Mouse (Mus musculus) MEL (cell line): ENCODE measurements around the gene Rbp7. TPM values are rescaled to one million over a fixed set of nuclear protein-coding genes. Genes with fewer than 3 reads are reported as not detected.

Experiments
- DNase-seq: peaks from one replicate; pipeline ENCODE4 v3.0.0; 2011; ENCODE audit warnings: low read depth, low spot score
- H3K27ac ChIP-seq: 2 replicates; pipeline ENCODE4 v1.5.1; 2012; ENCODE audit warnings: low read depth, mild to moderate bottlenecking, control low read depth, low read length, moderate library complexity; ENCODE audit not compliant: control insufficient read depth
- H3K27me3 ChIP-seq, 2 experiments: fragments of 150-350 bp in 1 of 2; sonication (generic) in 1 of 2; 2 replicates each; pipeline ENCODE4 v1.6.1; 2012; ENCODE audit warnings: low read length in 2 of 2, mild to moderate bottlenecking in 2 of 2, improper control_type of control experiment in 1 of 2, moderate library complexity in 1 of 2; ENCODE audit not compliant: insufficient read depth in 2 of 2, control insufficient read depth in 1 of 2
- H3K36me3 ChIP-seq, 2 experiments: 2 replicates each; pipeline ENCODE4 v1.6.1; 2012 to 2014; ENCODE audit warnings: low read length in 2 of 2, improper control_type of control experiment in 1 of 2, inconsistent platforms in 1 of 2, mild to moderate bottlenecking in 1 of 2; ENCODE audit not compliant: insufficient read depth in 2 of 2, control insufficient read depth in 1 of 2
- H3K4me1 ChIP-seq, 2 experiments: fragments of 150-350 bp in 1 of 2; sonication (generic) in 1 of 2; 2 replicates each; pipeline ENCODE4 v1.6.1; 2012; ENCODE audit warnings: low read length in 2 of 2, improper control_type of control experiment in 1 of 2, mild to moderate bottlenecking in 1 of 2; ENCODE audit not compliant: insufficient read depth in 2 of 2, control insufficient read depth in 1 of 2
- H3K4me3 ChIP-seq, 2 experiments: fragments of 150-350 bp in 1 of 2; sonication (generic) in 1 of 2; 2 replicates each; pipeline ENCODE4 v1.5.1; 2012; ENCODE audit warnings: low read depth in 2 of 2, low read length in 2 of 2, mild to moderate bottlenecking in 2 of 2, moderate library complexity in 2 of 2, control low read depth in 1 of 2, improper control_type of control experiment in 1 of 2; ENCODE audit not compliant: control insufficient read depth in 1 of 2, insufficient read depth in 1 of 2
- H3K79me2 ChIP-seq: 2 replicates; pipeline ENCODE4 v1.6.1; 2012; ENCODE audit warnings: mild to moderate bottlenecking, low read length, moderate library complexity; ENCODE audit not compliant: control insufficient read depth, poor library complexity, insufficient read depth
- H3K9ac ChIP-seq: 2 replicates; pipeline ENCODE4 v1.6.1; 2012; ENCODE audit warnings: low read depth, mild to moderate bottlenecking, control low read depth, low read length, moderate library complexity; ENCODE audit not compliant: control insufficient read depth, poor library complexity, severe bottlenecking
- H3K9me3 ChIP-seq: fragments of 150-350 bp; sonication (generic); replicated peaks from 2 replicates; pipeline ENCODE4 v1.6.1; 2012; ENCODE audit warnings: mild to moderate bottlenecking, low read length, improper control_type of control experiment, moderate library complexity; ENCODE audit not compliant: insufficient read depth
- BHLHE40 ChIP-seq: IDR thresholded peaks from 2 replicates; pipeline ENCODE4 v1.6.1; 2012; ENCODE audit warnings: low read depth, mild to moderate bottlenecking, inconsistent platforms, low read length, improper control_type of control experiment, borderline replicate concordance
- CHD1 ChIP-seq: IDR thresholded peaks from 2 replicates; pipeline ENCODE4 v1.6.1; 2012; ENCODE audit warnings: low read depth, mild to moderate bottlenecking, inconsistent platforms, low read length, improper control_type of control experiment
- CHD2 ChIP-seq: IDR thresholded peaks from 2 replicates; pipeline ENCODE4 v1.6.1; 2011; ENCODE audit warnings: low read length, improper control_type of control experiment
- CTCF ChIP-seq, 3 experiments: IDR thresholded peaks in 2 of 3; conservative IDR thresholded peaks in 1 of 3; 2 replicates each; pipeline ENCODE4 v1.5.1; 2011 to 2012; ENCODE audit warnings: low read length in 3 of 3, low read depth in 2 of 3, mild to moderate bottlenecking in 2 of 3, improper control_type of control experiment in 1 of 3, inconsistent platforms in 1 of 3, mixed read lengths in 1 of 3, moderate library complexity in 1 of 3; ENCODE audit not compliant: control insufficient read depth in 1 of 3, insufficient read depth in 1 of 3, poor library complexity in 1 of 3, severe bottlenecking in 1 of 3
- E2F4 ChIP-seq: IDR thresholded peaks from 2 replicates; pipeline ENCODE4 v1.6.1; 2011; ENCODE audit warnings: low read depth, low read length, improper control_type of control experiment, borderline replicate concordance
- ELF1 ChIP-seq: IDR thresholded peaks from 2 replicates; pipeline ENCODE4 v1.6.1; 2014; ENCODE audit warnings: low read depth, mild to moderate bottlenecking, inconsistent platforms, low read length, improper control_type of control experiment, moderate library complexity
- EP300 ChIP-seq, 2 experiments: IDR thresholded peaks; 2 replicates each; pipeline ENCODE4 v1.6.1; 2011; ENCODE audit warnings: improper control_type of control experiment in 2 of 2, low read length in 2 of 2, low read depth in 1 of 2, mild to moderate bottlenecking in 1 of 2
- GATA1 ChIP-seq: IDR thresholded peaks from 2 replicates; pipeline ENCODE4 v1.6.1; 2011; ENCODE audit warnings: low read depth, low read length, improper control_type of control experiment
- JUND ChIP-seq: IDR thresholded peaks from 2 replicates; pipeline ENCODE4 v1.6.1; 2011; ENCODE audit warnings: low read depth, mild to moderate bottlenecking, improper control_type of control experiment, low read length
- MAFK ChIP-seq: IDR thresholded peaks from 2 replicates; pipeline ENCODE4 v1.6.1; 2011; ENCODE audit warnings: low read depth, mild to moderate bottlenecking, low read length, improper control_type of control experiment, borderline replicate concordance
- MEF2A ChIP-seq: IDR thresholded peaks from 2 replicates; pipeline ENCODE4 v1.6.1; 2014; ENCODE audit warnings: low read depth, mild to moderate bottlenecking, inconsistent platforms, low read length, improper control_type of control experiment; ENCODE audit not compliant: poor library complexity, insufficient replicate concordance, severe bottlenecking; ENCODE audit errors: extremely low read depth
- MXI1 ChIP-seq: IDR thresholded peaks from 2 replicates; pipeline ENCODE4 v1.6.1; 2011; ENCODE audit warnings: mild to moderate bottlenecking, low read depth, low read length, improper control_type of control experiment
- MYC ChIP-seq: IDR thresholded peaks from 2 replicates; pipeline ENCODE4 v1.6.1; 2011; ENCODE audit warnings: low read depth, mild to moderate bottlenecking, low read length, improper control_type of control experiment, moderate library complexity
- NELFE ChIP-seq: IDR thresholded peaks from 2 replicates; pipeline ENCODE4 v1.6.1; 2011; ENCODE audit warnings: low read depth, low read length, improper control_type of control experiment
- POLR2AphosphoS2 ChIP-seq: IDR thresholded peaks from 2 replicates; pipeline ENCODE4 v1.6.1; 2011; ENCODE audit warnings: low read length, improper control_type of control experiment
- POLR2AphosphoS5 ChIP-seq: IDR thresholded peaks from 2 replicates; pipeline ENCODE4 v1.6.1; 2012; ENCODE audit warnings: low read depth, borderline replicate concordance, mild to moderate bottlenecking, inconsistent platforms, low read length, moderate library complexity, mixed read lengths
- RAD21 ChIP-seq: IDR thresholded peaks from 2 replicates; pipeline ENCODE4 v1.6.1; 2011; ENCODE audit warnings: mild to moderate bottlenecking, low read depth, low read length, improper control_type of control experiment
- SIN3A ChIP-seq: IDR thresholded peaks from 2 replicates; pipeline ENCODE4 v1.6.1; 2012; ENCODE audit warnings: low read length, improper control_type of control experiment, inconsistent platforms
- TBP ChIP-seq: IDR thresholded peaks from 2 replicates; pipeline ENCODE4 v1.8.0; 2011; ENCODE audit warnings: low read depth, low read length, improper control_type of control experiment
- USF1 ChIP-seq: IDR thresholded peaks from 2 replicates; pipeline ENCODE4 v1.6.1; 2014; ENCODE audit warnings: low read depth, mild to moderate bottlenecking, inconsistent platforms, low read length, improper control_type of control experiment, moderate library complexity
- polyA plus RNA-seq, 2 experiments: library from polyadenylated mRNA; stranded (reverse) in 1 of 2; unstranded in 1 of 2; fragments of >175 nt in 1 of 2; fragments of >200 nt in 1 of 2; gene quantifications; 2 replicates each; pipeline versions ENCODE4 v1.2.1 to v1.2.4; 2012; ENCODE audit warnings: low replicate concordance in 2 of 2, low read depth in 1 of 2; ENCODE audit not compliant: insufficient read length in 2 of 2, insufficient read depth in 1 of 2, missing spikeins in 1 of 2
- total RNA-seq: library from RNA; depleted of rRNA; stranded (reverse); fragments of 300-350 nt; gene quantifications from 2 replicates; pipeline ENCODE4 v1.2.3, GENCODE M21; 2012; rRNA removed

Gene Rbp7
- total and polyA plus RNA-seq, 3 experiments = not detected

GRCm38 (mm10) chr4:149400878-149401590, 53.7 kb downstream of the Rbp7 start:
- peaks cover 3 to 16% of the 10 kb centered on the region in 2 experiments for H3K4me1 ChIP-seq
- no peak for DNase-seq

More at GRCm38 (mm10) chr4:149400878-149401590, 53.7 kb downstream of the Rbp7 start:
- no peaks in the 10 kb centered on the region for H3K27me3 ChIP-seq
- no peak overlapping the region for H3K27ac ChIP-seq
- peaks cover 4 to 10% of the 10 kb centered on the region in 2 experiments; a peak in 3 of 4 replicates for H3K36me3 ChIP-seq
- no peak overlapping the region for H3K9ac ChIP-seq
- H3K9me3 ChIP-seq = no peaks in the 10 kb centered on the region
- TF ChIP-seq POLR2AphosphoS2 (no peak), E2F4 (no peak), MXI1 (no peak), GATA1 (no peak), ELF1 (no peak), RAD21 (no peak), EP300 (IDR thresholded peaks at IDR 0.05; ENCODE audit: low read depth in 1 of 2, low read length in 2 of 2) (no peak), CHD1 (no peak), TBP (no peak), MAFK (no peak), POLR2AphosphoS5 (no peak), MEF2A (no peak), CTCF (IDR thresholded peaks at IDR 0.05 in 2 of 3, conservative IDR thresholded peaks at IDR 0.05 in 1 of 3; ENCODE audit: control insufficient read depth in 1 of 3, insufficient read depth in 1 of 3, low read depth in 2 of 3, low read length in 3 of 3, poor library complexity in 1 of 3, severe bottlenecking in 1 of 3) (no peak), SIN3A (no peak), MYC (no peak), BHLHE40 (no peak), JUND (no peak), NELFE (no peak), CHD2 (no peak), USF1 (no peak)
- TF ChIP-seq, all 39 proteins: peak for 0
- H3K4me3 ChIP-seq = no peak overlapping the region
- peaks cover 5% of the 10 kb centered on the region for H3K79me2 ChIP-seq

Other genes with a start within 250 kb of the Rbp7 start
- 8.8 and 9.1 TPM in 2 replicates for gene Kif1b, start 147.3 kb downstream of the Rbp7 start, total RNA-seq
- 10 to 100 TPM; 16.3 to 20.2 TPM for gene Kif1b, start 147.3 kb downstream of the Rbp7 start, polyA plus RNA-seq
- gene Ube4b, start 28.2 kb downstream of the Rbp7 start, total RNA-seq = 28.4 and 39.0 TPM in 2 replicates
- gene Ube4b, start 28.2 kb downstream of the Rbp7 start, polyA plus RNA-seq = 100 to 1,000 TPM in 1 of 2 experiments, 10 to 100 TPM in 1; 71.0 to 104 TPM
- not detected in 2 replicates for gene Tmem274, start 22.4 kb upstream of the Rbp7 start, total RNA-seq
- not detected for gene Tmem274, start 22.4 kb upstream of the Rbp7 start, polyA plus RNA-seq
- 18.9 and 22.3 TPM in 2 replicates for gene Nmnat1, start 30.2 kb upstream of the Rbp7 start, total RNA-seq
- 10 to 100 TPM in 1 of 2 experiments, not detected in 1; 19.8 TPM for gene Nmnat1, start 30.2 kb upstream of the Rbp7 start, polyA plus RNA-seq
- gene Lzic, start 30.3 kb upstream of the Rbp7 start, total RNA-seq = 24.0 and 25.0 TPM in 2 replicates
- gene Lzic, start 30.3 kb upstream of the Rbp7 start, polyA plus RNA-seq = 10 to 100 TPM in 1 of 2 experiments, not detected in 1; 26.2 TPM
- 10.8 and 12.7 TPM in 2 replicates for gene Ctnnbip1, start 63.3 kb upstream of the Rbp7 start, total RNA-seq
- gene Ctnnbip1, start 63.3 kb upstream of the Rbp7 start, polyA plus RNA-seq = 10 to 100 TPM in 1 of 2 experiments, not detected in 1; 20.2 TPM
- gene Clstn1, start 131.5 kb upstream of the Rbp7 start, total RNA-seq = 19.3 and 26.6 TPM in 2 replicates
- gene Clstn1, start 131.5 kb upstream of the Rbp7 start, polyA plus RNA-seq = 1 to 10 TPM in 1 of 2 experiments, not detected in 1; 6.1 TPM
- gene Pik3cd, start 247.6 kb upstream of the Rbp7 start, total RNA-seq = 45.7 and 45.9 TPM in 2 replicates
- gene Pik3cd, start 247.6 kb upstream of the Rbp7 start, polyA plus RNA-seq = 100 to 1,000 TPM in 1 of 2 experiments, 10 to 100 TPM in 1; 49.8 to 152 TPM